Mouse (Mus musculus): ENCODE results near the gene Trpm5. TPM values are rescaled to one million over a fixed set of nuclear protein-coding genes. Genes with fewer than 3 reads are reported as not detected.

The Trpm5 gene
- polyA plus RNA-seq, 1 experiment from 2014 or later: 1.7 TPM

DNA sequence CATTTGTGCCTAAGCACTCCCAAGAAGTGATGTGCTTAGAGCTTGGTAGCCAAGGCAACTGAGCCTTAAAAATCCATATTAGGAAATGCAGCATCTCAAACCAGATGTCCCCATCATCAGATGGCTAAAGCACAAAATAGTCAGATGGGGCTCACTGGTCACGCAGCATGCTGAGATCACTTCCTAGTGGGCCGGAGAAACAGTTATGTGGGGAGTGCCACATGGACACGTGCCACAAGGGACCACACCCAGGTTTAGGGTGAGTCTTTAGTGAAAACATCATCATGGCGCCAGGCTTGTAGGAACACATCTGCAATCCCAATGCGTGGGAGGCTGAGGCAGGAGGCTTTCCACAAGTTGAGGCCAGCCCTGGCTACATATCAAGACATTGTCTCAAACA, 22.1 kb upstream of the Trpm5 start:
- Histone ChIP-seq H3K36me3 (ENCODE audit: poor library complexity, severe bottlenecking) (no peaks in the 10 kb centered on the region), H3K27me3 (no peaks in the 10 kb centered on the region), H3K4me3 (no peak overlapping the region), H3K27ac (no peak overlapping the region), H3K9me3 (replicated peaks) (peaks cover 3% of the 10 kb centered on the region; the same call in 1 of the 2 replicates), H3K4me1 (peaks cover 7% of the 10 kb centered on the region; the same call in 1 of the 2 replicates), H3K9ac (no peak overlapping the region), H3K4me2 (no peak overlapping the region)
- WGBS: 85% methylated on average over 5 of the region's 5 CpGs
- ATAC-seq: no peak

DNA sequence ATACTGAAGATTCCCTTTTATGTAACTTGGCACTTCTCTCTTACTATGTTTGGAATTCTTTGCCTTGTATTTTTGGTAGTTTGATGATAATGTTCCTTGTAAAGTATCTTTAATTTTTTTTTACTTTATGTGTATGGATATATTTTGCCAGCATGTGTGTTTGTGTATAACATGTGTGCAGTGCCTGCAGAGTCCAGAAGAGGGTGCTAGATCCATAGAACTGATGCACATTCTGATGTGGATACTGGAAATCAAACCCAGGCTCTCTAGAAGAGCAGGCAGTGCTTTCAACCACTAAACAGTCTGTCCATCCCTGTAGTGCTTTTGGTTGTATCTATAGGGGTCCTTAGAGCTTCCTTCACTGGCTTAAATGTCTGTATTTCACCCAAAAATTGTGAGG, 20.3 kb upstream of the Trpm5 start:
- Histone ChIP-seq H3K9ac (no peak overlapping the region), H3K9me3 (replicated peaks) (peaks cover 3% of the 10 kb centered on the region; the same call in 1 of the 2 replicates), H3K27me3 (peaks cover 8% of the 10 kb centered on the region; the same call in 1 of the 2 replicates), H3K27ac (no peak overlapping the region), H3K4me3 (no peak overlapping the region), H3K36me3 (ENCODE audit: poor library complexity, severe bottlenecking) (no peaks in the 10 kb centered on the region), H3K4me2 (no peak overlapping the region), H3K4me1 (peaks cover 4% of the 10 kb centered on the region; the same call in 1 of the 2 replicates)
- ATAC-seq: no peak

DNA sequence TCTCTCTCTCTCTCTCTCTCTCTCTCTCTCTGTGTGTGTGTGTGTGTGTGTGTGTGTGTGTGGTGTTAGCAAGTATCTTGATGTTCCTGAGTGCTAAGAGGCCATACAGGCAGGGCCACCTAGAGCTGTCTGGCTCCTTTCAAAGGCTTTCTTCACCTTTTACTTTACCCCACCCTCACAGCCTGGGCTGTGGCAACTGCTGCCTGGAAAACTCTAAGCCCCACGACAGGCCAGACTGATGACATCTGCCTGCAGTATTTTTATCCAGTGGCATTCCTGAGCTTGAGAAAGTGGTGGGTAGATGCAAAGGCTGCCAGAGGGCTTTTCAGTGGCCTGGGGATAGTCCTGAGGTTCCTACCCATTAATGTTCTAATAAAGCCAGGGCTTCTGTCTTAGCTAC, 18.0 kb upstream of the Trpm5 start:
- Histone ChIP-seq H3K4me3 (no peak overlapping the region), H3K9ac (no peak overlapping the region), H3K27me3 (peaks cover 32% of the 10 kb centered on the region), H3K27ac (no peak overlapping the region), H3K4me1 (0 out of 2 replicates have a peak, but pooled peaks cover 1% of the 10 kb centered on the region), H3K36me3 (ENCODE audit: poor library complexity, severe bottlenecking) (no peaks in the 10 kb centered on the region), H3K4me2 (no peak overlapping the region), H3K9me3 (replicated peaks) (peaks cover 3% of the 10 kb centered on the region; the same call in 1 of the 2 replicates)
- ATAC-seq: no peak
- 54% methylated on average over 1 of the region's 1 CpGs for WGBS

DNA sequence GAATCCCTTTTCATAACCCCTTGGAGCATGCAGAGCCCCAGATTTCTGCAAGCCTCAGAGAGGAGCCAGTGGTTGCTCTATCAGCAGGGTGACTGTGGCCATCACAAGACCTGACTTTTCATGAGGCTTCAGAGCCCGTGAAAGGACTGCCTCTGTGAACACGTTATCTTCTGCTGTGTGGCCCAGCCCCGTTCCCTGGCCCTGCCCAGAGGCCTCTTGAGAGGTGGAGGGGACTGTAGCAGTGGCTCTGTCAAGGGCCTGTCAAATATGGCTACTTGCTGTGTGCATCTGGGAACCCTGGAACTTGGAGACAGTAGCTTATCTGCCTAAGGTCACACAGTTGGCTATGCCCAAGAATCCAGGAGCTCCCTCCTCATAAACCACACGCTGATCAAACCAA, 17.3 kb upstream of the Trpm5 start:
- Histone ChIP-seq H3K36me3 (ENCODE audit: poor library complexity, severe bottlenecking) (no peaks in the 10 kb centered on the region), H3K27me3 (peaks cover 39% of the 10 kb centered on the region), H3K9me3 (replicated peaks) (peaks cover 3% of the 10 kb centered on the region; the same call in 1 of the 2 replicates), H3K9ac (no peak overlapping the region), H3K4me3 (no peak overlapping the region), H3K27ac (no peak overlapping the region), H3K4me2 (no peak overlapping the region), H3K4me1 (peaks cover 8% of the 10 kb centered on the region; the same call in 1 of the 2 replicates)
- ATAC-seq: no peak
- WGBS: 71% methylated on average over 4 of the region's 4 CpGs

DNA sequence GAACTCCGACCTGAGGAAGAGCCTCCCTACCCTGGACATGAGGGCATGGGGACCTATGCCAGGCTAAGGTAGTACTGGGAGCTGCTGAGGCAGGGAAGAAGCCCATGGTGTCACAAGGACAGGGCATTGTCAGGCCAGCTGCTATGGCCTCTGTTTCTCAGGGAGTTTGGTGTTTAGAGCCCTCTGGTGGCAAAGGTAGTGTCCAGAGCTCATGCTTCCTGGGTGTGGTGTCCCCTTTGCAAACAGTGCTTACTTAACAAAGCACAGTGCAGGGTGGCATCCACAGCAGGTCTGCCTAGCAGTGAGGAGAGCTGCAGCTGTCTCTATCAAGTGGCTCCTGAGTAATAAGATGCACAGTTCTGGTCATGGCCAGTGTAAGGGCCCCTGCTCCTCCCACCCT, 16.4 kb upstream of the Trpm5 start:
- peaks cover 48% of the 10 kb centered on the region for H3K27me3 ChIP-seq

DNA sequence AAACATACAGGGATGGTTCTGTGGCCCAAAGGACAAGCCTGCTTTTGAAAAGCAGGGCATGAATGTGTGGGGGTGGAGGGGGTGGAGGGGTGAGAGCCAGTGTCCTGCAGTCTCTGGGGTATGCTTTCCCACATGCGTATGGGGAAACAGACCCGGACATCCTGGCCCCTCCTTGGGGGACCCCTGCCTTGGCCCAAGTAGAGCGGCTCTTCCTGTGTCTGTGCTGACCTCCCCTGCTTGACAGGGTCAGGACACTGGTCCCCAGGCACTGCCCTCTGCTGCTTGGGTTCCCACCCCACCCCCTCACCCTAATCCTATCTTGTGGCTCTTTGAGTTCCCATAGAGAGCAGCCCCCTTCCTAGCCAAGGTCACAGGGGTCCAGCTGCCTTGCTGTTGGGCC, 15.3 kb upstream of the Trpm5 start:
- H3K36me3 ChIP-seq (ENCODE audit: poor library complexity, severe bottlenecking): no peaks in the 10 kb centered on the region
- no peak for ATAC-seq
- H3K27me3 ChIP-seq: peaks cover 59% of the 10 kb centered on the region
- no peak overlapping the region for H3K4me2 ChIP-seq
- no peak overlapping the region for H3K4me3 ChIP-seq
- no peak overlapping the region for H3K27ac ChIP-seq
- H3K9me3 ChIP-seq (replicated peaks): peaks cover under 1% of the 10 kb centered on the region; the same call in 1 of the 2 replicates
- H3K9ac ChIP-seq: no peak overlapping the region
- peaks cover 8% of the 10 kb centered on the region; the same call in 1 of the 2 replicates for H3K4me1 ChIP-seq
- WGBS: 82% methylated on average over 3 of the region's 3 CpGs

More for the DNA sequence above, 16.4 kb upstream of the Trpm5 start:
- H3K27ac ChIP-seq: no peak overlapping the region
- WGBS: 71% methylated on average over 1 of the region's 1 CpGs
- peaks cover 8% of the 10 kb centered on the region; the same call in 1 of the 2 replicates for H3K4me1 ChIP-seq
- H3K9ac ChIP-seq: no peak overlapping the region
- H3K4me2 ChIP-seq: no peak overlapping the region
- H3K9me3 ChIP-seq (replicated peaks): peaks cover 3% of the 10 kb centered on the region; the same call in 1 of the 2 replicates
- no peaks in the 10 kb centered on the region for H3K36me3 ChIP-seq (ENCODE audit: poor library complexity, severe bottlenecking)
- no peak overlapping the region for H3K4me3 ChIP-seq
- no peak for ATAC-seq

DNA sequence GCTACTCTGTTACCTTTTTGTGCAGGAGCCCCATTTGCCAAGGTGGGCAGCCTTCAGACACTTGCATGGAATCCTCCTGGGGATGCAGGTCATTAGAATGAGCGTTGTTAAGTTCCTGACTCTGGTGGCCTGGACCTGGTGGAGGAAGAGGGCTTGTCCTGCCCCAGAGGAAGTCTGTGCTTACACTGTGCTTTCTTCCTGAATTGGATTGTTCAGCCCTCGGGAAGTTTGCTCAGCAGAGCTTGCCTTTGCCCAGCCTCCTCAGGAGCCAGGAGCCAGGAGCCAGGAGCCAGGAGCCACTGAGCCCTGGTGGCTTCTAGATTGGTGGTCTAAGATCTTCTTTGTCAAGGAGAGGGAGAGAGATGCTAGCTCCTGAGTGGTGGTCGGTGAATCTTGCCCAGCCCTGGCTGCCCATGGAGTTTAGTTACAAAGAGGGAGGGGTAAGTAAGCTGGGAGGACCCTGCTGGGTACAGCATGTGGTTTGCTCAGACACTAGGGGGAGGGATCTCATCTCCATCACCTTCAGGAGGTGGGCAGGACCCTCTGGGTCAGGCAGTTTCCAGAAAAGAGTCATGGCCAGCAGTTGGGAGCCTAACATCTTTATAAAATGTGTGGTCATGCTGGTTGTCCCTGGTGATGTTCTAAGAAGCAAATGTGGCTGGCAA, 14.7 kb upstream of the Trpm5 start:
- WGBS: 46% methylated on average over 3 of the region's 3 CpGs
- Histone ChIP-seq H3K4me1 (peaks cover 8% of the 10 kb centered on the region; the same call in 1 of the 2 replicates), H3K9me3 (replicated peaks) (no peaks in the 10 kb centered on the region; the same call in 1 of the 2 replicates), H3K4me3 (no peak overlapping the region), H3K27ac (no peak overlapping the region), H3K27me3 (peaks cover 61% of the 10 kb centered on the region), H3K36me3 (ENCODE audit: poor library complexity, severe bottlenecking) (no peaks in the 10 kb centered on the region), H3K9ac (no peak overlapping the region), H3K4me2 (no peak overlapping the region)
- no peak for ATAC-seq

DNA sequence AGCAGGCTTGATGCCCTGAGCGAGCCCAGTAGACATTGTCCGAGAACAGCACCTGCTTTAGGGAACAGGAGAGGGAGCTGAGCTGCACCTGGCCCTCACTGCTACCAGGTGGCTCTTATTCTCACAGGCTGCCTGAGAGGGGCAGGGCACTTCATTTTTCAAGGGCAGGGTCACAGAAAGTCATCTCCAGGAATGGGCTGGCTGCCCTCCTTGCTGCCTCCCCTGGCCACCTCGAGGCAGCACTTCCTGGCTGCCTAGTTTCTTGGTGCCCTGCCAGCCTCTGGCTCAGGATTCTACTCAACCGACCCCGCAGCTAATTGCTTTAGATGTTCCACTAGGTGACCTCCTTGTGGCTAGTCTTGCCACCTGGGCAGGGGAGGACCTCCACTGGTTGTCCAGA, 13.8 kb upstream of the Trpm5 start:
- 49% methylated on average over 5 of the region's 5 CpGs for WGBS
- Histone ChIP-seq H3K36me3 (ENCODE audit: poor library complexity, severe bottlenecking) (no peaks in the 10 kb centered on the region), H3K4me3 (no peak overlapping the region), H3K9ac (no peak overlapping the region), H3K27ac (no peak overlapping the region), H3K4me1 (peaks cover 8% of the 10 kb centered on the region; the same call in 1 of the 2 replicates), H3K4me2 (no peak overlapping the region), H3K27me3 (peaks cover 68% of the 10 kb centered on the region), H3K9me3 (replicated peaks) (no peaks in the 10 kb centered on the region)
- ATAC-seq: no peak

DNA sequence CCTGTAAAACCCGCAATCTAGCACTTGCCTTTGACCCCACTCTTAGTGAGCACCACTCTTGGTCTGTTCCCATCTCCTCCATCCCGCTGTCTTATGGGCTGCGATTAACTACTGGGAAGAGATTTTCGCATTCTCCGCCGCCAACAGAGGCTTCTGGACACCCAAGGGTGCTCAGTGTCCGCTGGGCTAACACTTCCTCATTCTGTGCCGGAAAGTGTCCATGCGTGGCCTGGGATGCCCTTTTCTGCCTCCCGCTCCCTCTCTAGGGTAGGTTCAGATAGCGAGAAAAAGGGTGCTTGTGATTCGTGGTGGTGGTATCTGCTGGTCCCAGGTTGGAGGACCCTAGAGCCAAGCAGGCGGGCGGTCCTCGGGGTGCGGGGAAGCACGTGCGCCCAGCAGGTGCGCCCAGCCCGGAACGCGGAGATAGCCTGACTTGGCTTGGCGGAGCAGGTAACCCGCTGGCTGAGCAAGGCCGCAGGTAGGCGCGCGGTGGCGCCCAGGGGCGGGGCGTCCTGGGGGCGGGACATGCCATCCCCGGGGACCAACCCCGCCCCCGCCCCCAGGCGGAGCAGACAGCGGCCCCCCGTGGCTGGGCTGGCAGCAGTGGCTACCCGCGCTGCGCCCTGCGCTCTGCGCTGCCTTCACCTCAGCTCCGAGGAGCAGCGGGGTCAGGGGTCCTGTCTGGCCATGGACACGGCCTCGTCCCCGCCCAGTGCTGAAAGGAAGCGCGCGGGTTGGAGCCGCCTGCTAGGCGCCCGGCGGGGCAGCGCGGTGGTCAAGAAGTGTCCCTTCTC, 12.4 kb upstream of the Trpm5 start:
- Histone ChIP-seq H3K9ac (no peak overlapping the region), H3K27me3 (peaks cover 68% of the 10 kb centered on the region), H3K4me2 (peak overlapping the region; percentile 53), H3K9me3 (replicated peaks) (no peaks in the 10 kb centered on the region), H3K4me1 (peaks cover 8% of the 10 kb centered on the region; the same call in 1 of the 2 replicates), H3K4me3 (peak overlapping the region; percentile 27), H3K36me3 (ENCODE audit: poor library complexity, severe bottlenecking) (no peaks in the 10 kb centered on the region), H3K27ac (no peak overlapping the region)
- no peak for ATAC-seq
- WGBS: 10% methylated on average over 34 of the region's 57 CpGs

DNA sequence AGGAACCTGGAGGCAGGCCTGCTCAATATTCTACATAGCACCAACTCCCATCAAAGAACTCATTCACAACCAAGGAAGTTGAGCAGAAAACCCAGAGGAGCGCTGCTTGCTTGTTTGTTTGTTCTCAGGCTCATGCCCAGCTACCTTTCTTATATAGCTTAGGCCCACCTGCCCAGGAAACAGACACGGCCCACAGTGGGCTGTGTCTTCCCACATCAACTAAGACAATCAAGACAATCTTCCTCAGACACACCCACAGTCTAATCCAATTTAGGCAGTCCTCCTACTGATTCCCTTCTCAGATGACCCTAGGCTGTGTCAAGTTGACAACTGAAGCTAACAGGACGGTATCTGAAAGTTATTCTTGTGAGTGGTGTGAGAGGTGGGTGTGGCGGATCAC, 11.6 kb upstream of the Trpm5 start, which contains the start of gene Kcnq1:
Kcnq1 (plus strand) TSS at position 301 of the 400 bp plus-strand sequence.
- Histone ChIP-seq H3K36me3 (ENCODE audit: poor library complexity, severe bottlenecking) (no peaks in the 10 kb centered on the region), H3K27ac (no peak within 1 kb of the TSS), H3K9ac (no peak within 1 kb of the TSS), H3K27me3 (peaks cover 70% of the 10 kb centered on the region), H3K4me1 (peaks cover 8% of the 10 kb centered on the region; the same call in 1 of the 2 replicates), H3K4me3 (peak within 1 kb of the TSS; percentile 27), H3K4me2 (peak within 1 kb of the TSS; percentile 53), H3K9me3 (replicated peaks) (no peaks in the 10 kb centered on the region)
- 73% methylated on average over 4 of the region's 4 CpGs for WGBS
- no peak for ATAC-seq

DNA sequence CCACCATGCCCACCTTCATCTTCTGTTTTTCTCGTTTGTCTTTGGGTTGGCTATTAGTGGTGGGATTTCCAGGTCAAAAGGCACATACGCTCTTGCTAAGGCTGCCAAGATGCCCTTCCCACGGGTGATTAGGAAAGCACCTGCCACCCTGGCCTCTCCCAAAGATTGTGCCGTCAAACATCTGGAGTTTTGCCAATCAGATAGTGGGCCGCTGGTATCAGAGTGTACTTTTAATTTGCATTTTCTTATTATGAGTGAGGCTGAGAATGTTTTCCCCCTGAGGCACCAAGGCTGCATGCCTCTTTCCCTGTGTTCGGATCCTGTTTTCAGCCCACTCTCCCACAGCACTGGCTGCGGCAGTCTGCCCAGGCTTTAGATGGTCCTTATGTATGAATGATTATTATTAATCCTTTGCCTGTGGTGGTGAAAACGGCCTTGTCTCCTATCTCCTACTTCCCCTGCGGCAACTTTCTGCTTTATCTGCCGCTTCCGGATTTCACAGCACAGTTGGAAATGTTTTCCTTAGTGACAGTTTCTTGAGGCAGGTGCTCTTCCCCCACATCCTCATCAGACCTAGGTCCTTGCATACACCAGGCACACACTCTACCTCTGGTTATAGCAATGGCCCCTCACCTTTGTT, 10.9 kb upstream of the Trpm5 start:
- ATAC-seq: no peak
- Histone ChIP-seq H3K9ac (no peak overlapping the region), H3K4me2 (no peak overlapping the region), H3K27me3 (peaks cover 69% of the 10 kb centered on the region), H3K4me3 (no peak overlapping the region), H3K36me3 (ENCODE audit: poor library complexity, severe bottlenecking) (no peaks in the 10 kb centered on the region), H3K9me3 (replicated peaks) (no peaks in the 10 kb centered on the region), H3K27ac (no peak overlapping the region), H3K4me1 (peaks cover 8% of the 10 kb centered on the region; the same call in 1 of the 2 replicates)
- WGBS: 75% methylated on average over 11 of the region's 11 CpGs

DNA sequence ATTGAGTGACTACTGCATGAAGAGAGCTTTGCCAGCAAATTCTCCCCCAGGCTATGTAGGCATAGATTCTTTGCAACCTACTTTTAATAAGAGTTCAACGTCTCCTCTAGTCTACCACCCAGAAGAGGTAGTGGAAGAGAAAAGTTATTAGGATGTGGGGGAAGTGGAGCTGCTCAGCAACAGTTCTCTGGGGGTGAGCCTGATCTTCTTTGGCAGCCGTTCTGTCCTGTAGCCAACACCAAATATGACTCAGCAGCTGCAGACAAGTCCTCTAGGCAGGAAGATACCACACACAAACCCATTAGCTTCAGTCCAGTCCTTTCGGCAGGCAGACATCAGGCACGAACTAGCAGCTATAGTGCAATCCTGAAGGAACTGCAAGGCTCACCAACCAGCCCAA, 6.3 kb upstream of the Trpm5 start:
- Histone ChIP-seq H3K27me3 (peaks cover 25% of the 10 kb centered on the region), H3K9ac (no peak overlapping the region), H3K4me3 (no peak overlapping the region), H3K9me3 (replicated peaks) (no peaks in the 10 kb centered on the region), H3K4me2 (no peak overlapping the region), H3K4me1 (no peaks in the 10 kb centered on the region), H3K36me3 (ENCODE audit: poor library complexity, severe bottlenecking) (no peaks in the 10 kb centered on the region), H3K27ac (no peak overlapping the region)
- no peak for ATAC-seq
- WGBS: 79% methylated on average over 4 of the region's 4 CpGs

All from forebrain, embryonic 13.5 days (tissue).